Mouse (Mus musculus) liver, adult 2 months (tissue): ENCODE measurements around the gene Adgrg2.

ENCODE experiments used
- CTCF ChIP-seq: fragments of 200-500 bp; IDR thresholded peaks from 2 replicates; pipeline ENCODE4 v1.5.1; 2011; ENCODE audit warnings: low read depth, low read length, control low read depth
- POLR2A ChIP-seq: fragments of 200-500 bp; IDR thresholded peaks from 2 replicates; pipeline ENCODE4 v1.6.1; 2011; ENCODE audit warnings: low read length, control low read depth; ENCODE audit not compliant: insufficient read depth; ENCODE audit errors: extremely low read depth

DNA sequence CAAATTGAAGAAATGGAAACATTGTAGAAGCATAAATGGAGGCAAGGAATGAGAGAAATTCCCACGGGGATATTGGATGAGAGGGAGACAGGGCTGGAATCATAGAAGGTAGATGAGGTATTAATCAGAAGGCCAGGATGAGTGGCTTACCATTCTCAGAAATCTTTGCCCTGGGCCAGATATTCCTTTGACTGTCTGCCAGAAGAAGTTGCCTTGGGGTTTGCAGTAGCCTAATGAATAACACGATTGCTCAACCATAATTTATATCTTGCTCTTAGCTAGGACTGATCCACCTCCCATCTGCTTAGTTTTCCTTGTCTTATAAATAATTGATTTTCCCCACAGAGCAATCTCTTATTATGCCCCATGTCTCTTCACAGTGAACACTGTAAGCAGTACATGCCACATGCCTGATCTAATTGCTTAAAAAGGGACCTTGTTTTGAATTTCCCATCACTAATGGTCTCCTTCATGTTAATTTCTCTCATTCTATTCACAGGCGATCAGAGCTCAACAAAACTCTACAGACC is 80.8 kb downstream of the Adgrg2 start:
- TF ChIP-seq CTCF (no peak), POLR2A (no peak)
